Mouse (Mus musculus) yolk sac, embryonic 10.5 days (tissue): ENCODE measurements around the gene Sstr2.

Source experiments
- DNase-seq: peaks from one replicate; pipeline ENCODE4 v3.0.0-alpha.2; 2017; ENCODE audit warnings: low spot score

Gene Sstr2

DNA sequence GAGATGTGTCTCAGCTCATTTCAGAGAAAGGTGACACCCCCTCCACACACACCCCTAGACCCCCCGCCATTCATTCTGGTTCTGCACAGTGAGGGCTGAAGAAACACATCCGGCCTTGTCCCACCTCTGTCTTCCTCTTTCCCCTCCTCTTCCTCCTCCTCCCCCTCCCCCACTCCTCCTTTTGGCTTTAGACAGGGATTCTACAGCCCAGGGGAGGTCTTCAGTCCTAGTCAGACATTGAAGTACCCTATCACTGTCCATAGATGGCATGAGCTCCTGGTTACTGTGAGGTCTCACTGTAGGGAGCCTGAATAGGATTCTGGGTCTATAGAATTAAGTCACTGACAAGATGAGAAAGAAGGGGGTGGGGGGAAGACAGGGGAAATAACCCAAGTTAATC lies 1.9 kb downstream of the Sstr2 start:
- no peak for DNase-seq

DNA sequence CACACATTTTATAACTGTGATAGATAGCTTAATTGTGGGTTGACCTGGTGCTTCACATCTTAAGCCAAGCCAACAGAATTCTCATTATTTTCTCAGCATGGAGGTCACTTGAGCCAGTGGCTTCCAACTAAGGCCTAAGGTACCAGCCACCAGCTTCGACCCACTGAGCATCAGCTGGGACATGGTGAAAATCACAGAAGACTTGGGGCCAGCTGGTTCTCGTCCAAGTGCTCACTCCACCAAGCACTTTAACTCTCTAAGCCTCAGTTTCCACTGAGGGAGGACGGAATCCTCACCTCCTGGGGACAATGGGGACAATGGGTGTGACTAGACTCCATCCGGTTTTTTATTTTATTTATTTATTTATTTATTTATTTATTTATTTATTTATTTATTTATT lies 2.9 kb downstream of the Sstr2 start:
- no peak for DNase-seq

DNA sequence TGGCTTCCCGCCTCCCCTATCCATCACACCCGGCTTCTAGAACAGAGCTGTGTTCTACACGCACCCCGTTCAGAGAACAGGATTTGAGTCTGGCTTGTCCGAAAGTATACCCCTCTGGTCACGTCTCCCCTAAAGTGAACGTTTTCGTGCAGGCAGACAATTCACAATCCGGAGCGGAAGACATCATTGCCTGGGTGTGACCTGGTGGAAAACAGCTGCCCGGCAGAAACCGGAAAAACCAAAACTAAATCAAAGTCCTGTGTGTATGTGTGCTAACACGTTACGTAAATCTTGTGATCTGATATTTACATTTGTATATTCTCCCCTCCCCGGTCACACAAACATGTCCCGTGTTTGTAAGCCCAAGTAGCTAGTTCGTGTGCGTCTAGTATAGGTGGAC lies 6.3 kb downstream of the Sstr2 start:
- DNase-seq, result no peak

DNA sequence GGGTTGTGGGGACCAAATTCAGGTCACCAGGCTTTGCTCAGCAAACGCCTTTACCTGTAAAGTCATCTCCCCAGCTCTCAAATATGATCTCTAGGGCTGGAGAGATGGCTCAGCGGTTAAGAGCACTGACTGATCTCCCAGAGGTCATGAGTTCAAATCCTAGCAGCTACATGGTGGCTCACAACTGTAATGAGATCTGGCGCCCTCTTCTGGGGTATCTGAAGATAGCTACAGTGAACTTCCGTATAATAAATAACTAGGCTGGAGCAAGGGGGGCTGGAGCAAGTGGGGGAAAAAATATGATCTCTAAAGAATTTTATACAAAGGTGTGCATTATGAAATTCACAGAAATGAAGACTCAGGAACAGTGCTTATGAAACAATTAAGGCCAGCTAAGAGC lies 8.6 kb downstream of the Sstr2 start:
- DNase-seq, result no peak

DNA sequence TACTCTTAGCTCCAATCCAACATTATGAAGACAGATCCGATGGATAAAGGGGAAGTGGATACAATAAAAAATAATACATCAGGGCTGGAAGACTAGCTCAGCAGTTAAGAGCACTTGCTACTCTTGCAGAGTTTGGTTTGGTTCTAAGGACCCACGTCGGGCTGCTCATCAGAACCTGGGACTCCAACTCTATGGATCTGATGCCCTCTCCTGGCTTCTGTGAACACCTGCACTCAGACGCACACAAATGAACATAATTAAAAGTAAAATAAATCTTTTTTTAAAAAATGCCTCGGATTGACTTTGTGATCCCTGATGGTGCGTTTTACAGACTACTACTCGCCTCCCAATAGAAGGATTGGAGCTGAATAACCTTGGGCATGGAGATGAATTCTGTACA lies 11.5 kb downstream of the Sstr2 start:
- DNase-seq, result no peak

DNA sequence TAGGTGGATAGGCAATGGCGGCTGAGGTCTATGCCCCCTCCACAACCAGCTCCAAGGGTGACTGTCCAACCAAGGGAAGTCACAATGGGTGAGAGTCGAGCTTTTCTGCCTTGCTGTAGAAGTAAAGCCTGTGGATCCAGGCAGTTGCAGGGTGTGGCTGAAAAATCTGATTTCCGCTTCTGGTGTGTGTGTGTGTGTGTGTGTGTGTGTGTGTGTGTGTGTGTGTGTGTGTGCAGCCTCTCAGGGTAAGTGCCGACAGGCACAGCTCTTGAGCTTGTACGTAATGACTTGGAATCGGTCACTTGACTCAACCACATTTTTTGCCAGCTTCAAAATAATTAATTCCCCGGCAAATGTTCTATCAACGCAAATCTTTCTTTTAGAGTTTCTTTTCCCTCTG lies 12.2 kb downstream of the Sstr2 start:
- no peak for DNase-seq

DNA sequence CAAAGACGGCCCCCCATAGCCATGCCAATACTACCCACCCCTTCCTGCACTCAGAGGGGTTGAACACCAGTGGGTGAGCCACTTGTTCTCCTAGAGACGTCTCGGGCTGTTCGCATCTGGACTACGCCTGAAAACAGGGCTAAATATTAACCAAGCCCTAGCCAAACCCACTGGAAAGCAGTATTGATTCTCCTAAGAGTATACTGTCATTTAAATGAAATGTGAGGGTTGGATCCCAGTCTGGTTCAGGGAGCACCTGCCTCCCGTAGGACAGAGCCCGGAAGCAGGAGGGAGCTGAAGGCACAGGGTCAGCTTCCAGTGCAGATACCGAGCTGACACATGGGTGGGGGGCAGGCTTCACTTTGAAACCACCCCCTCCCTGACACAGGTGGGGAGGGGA lies 12.7 kb downstream of the Sstr2 start:
- peak; percentile 34 for DNase-seq

DNA sequence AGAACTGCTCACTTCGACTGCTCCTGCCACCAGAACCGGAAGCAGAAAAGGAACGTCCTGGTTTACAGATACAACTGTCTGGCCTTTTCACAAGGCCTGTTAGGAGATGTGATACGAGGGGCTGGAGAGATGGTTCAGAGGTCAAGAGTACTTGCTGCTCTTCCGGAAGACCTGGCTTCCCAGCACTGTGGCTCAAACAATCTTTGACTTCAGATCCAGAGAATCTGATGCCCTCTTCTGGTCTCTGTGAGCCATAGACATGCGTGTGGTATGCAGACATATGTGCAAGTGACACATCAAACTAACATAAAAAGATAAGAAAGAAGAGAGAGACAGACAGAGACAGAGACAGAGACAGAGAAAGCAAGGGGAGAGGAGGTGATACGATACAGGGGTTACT lies 13.2 kb downstream of the Sstr2 start:
- peak; percentile 40 for DNase-seq

DNA sequence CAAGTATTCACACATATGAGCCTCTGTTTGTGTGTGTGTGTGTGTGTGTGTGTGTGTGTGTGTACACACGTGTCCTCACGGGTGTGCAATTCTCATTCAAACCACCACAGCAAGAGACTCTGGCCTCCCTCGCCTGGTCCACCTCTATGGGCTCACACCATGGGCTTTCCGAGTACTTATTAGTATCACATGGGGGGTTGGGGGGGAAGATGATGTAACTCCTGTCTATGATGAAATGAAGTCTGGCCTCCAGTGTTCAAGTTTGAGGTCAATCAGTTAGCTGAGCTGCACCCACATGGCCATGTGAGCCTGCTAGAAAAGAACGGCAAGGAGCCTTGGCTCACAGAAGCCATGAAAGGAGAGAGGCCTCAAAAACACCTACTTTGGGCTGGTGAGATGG lies 14.3 kb downstream of the Sstr2 start:
- DNase-seq, result no peak

DNA sequence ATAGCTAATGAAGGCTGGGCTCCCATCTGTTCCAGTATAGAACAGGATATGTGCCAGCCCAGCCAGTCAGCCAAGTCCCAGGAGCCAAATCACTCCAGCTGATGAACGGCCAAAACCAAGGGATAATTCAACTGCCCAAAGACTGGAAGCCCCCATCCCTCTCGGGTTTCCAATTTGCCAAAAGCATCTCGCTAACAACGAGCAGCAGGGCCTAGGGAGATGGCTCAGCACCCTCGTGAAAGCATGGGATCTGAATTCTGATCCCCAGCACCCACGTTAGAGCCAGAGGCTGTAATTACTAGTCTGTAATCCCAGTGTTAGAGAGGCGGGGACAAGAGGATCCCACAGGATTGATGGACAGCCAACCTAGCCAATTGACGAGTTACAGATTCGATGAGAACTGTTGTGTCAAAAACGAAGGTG lies 15.6 kb downstream of the Sstr2 start:
- no peak for DNase-seq

DNA sequence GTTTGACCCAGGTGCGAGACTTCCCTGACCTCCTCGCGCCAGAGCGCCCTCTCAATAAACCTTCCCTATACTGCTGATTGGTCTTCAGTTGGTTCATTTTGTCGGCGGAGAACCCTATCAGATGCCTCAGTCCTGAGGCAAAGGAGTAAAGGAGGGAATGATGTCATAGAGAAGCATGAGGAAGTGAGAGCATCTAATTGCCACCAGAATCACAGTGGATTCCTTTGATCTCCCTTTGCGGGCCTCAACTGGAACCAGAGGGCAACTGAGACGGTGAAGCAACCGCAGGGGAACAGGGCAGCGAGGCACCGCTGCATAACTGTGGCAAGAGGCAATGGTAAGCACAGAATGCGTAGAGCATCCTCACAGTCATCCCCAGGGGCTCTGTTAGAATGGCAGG lies 19.5 kb downstream of the Sstr2 start:
- DNase-seq, result no peak

DNA sequence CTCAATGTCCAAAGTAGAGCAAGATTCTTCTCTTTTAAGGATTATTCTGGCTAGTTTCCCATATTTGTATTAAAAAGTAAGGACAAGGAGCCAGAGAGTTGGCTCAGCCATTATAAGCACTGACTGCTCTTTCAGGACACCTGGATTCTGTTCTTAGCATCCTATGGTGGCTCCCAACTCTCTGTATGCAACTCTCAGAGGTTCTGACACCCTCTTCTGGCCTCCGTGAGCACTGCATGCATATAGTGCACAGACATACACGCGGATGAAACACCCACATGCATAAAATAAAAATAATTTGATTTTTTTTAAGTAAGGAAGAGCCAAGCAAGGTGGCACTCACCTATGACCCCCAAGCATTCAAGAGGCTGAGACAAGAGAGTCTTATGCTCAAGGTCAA lies 26.0 kb downstream of the Sstr2 start:
- no peak for DNase-seq

DNA sequence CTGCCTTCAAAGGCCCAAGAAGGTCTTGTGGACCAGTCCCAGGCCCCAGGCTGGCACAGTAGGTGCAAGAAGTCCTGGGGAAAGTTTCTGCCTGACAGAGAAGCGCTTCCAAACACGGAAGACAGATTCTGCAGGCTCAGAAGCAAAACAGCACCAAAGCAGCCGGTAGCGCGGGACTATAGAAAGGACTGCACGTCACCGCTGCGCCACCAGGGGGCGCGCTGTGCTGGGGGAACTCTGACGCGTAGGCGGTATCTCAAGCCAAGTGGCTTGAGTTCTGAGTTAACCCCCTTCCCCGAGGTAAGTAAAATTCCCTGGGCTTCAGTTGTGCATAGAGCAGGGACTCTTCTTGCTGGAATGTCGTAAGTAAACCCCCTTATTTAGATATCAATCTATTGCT lies 29.0 kb downstream of the Sstr2 start:
- peak; percentile 75 for DNase-seq

DNA sequence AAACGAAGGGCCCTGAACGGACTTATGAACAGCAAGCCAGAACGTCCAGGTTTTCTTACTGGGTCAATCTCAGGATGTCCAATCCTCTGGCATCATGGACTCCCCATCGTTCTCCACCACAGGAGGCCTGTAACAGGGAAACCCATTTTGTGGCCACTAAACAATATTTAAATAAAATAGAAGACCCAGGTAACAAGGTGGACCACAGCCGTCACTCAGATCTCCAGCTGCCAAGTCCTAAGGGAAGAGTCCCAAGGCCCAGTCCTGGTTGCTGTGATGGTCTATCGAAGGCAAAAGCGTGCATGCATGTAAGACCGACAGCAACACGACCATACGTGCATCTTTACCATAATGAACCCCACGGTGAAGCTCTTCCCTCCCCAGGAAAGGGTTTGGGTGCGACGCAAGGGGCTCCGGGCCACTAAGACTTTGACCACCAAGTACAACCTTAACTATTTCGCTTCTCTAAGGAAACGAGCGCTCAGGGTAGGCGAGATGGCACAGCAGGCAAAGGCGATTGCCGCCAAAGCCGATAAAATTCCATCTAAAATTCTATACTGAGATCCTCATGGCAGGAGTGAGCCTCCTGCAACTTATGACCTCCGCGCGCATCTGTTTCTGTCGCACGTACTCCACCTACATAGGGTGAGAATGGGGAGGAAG lies 29.7 kb downstream of the Sstr2 start, which contains the start of gene Cog1:
Gene Cog1, plus strand, starts transcription at position 480 of the 663 bp plus-strand sequence.
- DNase-seq, result no peak

DNA sequence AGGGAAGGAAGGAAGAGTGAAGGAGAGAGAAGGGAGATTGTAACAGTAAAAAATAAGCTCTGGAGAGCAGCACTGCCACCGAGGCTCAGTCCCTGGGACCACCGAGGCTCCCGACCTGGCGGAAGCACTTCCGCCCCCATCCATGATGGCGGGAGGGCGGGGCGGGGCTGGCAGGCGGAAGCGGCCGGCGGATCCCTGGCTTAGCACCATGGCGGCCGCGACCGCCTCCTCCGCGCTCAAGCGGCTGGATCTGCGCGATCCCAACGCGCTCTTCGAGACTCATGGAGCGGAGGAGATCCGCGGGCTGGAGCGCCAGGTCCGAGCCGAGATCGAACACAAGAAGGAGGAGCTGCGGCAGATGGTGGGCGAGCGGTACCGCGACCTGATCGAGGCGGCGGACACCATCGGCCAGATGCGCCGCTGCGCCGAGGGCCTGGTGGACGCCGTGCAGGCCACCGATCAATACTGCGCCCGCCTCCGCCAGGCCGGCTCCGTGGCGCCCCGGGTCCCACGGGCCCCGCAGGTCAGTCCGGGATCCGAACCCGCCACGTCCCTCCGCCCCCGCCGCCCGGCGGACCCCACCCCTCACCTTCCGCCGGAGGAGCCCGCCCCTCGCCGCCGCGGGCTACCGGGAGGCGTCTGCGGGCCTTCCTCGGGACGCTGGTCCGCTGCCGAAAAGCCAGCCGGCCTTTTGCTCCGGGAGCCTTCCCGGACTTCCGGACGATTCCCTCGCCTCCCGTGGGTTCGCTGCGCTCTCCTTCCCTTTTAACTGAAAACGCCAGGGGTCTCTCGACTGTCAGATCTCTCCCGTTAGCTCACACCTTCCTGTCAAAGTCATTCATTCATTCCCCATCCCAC lies 30.4 kb downstream of the Sstr2 start, which contains the start of gene Slc39a11:
Gene Slc39a11, minus strand, starts transcription at position 727 of the 858 bp plus-strand sequence.
- DNase-seq, result peak; percentile 82

DNA sequence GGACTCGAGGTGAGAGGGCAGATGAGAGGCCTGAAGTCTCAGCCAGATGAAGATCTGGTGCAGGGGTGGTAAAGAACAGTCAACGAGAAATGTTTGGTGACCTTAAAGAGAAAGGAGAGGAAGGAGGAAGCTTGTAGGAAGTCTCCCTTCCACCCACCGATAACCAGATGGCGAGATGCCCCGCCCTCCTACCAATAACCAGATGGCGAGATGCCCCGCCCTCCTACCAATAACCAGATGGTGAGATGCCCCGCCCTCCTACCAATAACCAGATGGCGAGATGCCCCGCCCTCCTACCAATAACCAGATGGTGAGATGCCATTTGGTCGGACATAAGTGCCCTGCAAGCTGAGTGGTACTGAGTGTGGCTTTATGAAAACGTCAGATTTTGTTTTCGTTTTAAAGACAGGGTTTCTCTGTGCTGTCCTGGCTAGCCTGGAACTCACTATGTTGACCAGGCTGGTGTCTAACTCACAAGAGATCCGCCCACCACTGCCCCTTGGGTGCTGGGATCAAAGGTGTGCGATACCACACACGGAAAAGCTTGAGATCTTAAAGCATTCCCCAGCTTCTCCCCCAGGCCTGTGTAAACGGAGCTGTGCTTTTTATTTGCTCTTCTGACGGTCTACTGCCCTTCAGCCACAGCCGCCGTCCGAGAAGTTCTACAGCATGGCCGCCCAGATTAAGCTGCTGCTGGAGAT lies 32.2 kb downstream of the Sstr2 start:
- DNase-seq, result peak; percentile 60

DNA sequence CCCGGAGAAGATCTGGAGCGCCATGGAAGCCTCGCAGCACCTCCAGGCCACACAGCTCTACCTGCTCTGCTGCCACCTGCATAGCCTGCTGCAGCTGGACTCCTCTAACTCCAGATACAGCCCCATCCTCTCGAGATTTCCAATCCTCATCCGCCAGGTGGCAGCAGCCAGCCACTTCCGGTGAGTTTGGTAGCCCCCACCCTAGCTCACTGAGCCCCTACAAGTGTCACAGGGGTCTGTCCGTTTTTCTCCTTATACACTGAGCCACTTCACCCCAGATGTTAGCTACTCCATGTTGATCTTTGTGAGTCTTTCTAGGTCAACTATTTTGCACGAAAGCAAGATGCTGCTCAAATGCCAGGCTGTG lies 32.7 kb downstream of the Sstr2 start:
- DNase-seq, result no peak

DNA sequence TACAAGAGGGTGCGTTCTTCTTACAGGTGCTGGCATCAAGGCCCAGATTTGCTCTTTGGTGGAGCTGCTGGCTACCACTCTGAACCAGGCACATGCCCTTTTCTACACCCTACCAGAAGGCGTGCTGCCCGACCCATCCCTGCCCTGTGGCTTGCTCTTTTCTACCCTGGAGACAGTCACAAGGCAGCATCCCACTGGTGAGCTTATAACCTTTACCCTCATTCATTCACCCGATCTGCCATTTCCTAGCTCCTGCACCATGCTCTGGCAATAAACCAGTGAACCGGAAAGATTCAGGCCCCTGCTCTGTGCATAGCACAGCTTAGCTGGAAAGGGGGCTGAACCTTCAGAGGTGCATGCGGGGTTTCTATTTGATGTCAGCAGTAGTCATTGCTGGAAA lies 33.4 kb downstream of the Sstr2 start:
- no peak for DNase-seq

DNA sequence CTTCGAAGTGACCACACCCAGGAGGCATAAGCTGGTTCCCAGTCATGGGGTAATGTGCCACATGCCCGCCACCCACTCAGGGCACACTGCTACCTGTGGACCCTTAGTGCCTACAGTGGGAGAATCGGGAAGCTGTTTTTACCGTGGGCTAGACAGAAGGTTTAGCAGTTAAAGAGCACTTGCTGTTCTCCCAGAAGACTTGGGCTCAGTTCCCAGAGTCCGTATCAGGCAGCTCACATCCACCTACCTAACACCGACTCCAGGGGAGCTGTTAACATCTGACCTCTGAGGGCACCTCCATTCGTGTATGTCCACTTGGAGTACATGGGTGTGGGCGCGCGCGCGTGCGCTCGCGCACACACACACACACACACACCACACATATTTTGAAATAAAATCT lies 35.0 kb downstream of the Sstr2 start:
- DNase-seq, result no peak

DNA sequence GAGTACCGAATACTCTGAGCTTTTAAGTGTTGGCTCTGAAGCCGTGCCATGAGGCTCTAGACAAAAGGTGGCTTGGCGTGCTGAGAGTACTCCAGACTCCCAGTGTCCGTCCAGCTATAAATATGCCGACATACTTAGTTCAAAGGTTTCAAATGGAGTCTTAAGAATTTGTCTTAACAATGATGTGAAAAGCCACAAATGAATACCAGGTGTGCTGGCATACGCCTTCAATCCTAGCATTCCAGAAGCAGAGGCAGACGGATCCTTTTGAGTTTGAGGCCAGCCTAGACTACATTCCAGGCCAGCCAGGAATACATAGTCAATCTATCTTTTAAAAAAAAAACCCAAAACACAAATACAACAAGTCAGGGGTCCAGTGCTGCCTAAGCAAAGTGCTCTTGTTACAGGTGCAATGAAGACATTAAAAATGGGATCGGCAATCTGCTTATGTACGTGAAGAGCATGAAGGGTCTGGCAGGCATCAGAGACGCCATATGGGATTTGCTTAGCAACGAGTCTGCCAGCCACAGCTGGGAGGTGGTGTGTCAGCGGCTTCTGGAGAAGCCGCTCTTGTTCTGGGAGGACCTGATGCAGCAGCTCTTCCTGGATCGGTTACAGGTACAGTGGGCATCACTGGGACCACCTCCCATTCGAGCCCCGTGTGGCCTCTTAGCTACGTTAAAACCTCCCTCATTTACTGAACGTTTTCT lies 35.6 kb downstream of the Sstr2 start:
- no peak for DNase-seq

DNA sequence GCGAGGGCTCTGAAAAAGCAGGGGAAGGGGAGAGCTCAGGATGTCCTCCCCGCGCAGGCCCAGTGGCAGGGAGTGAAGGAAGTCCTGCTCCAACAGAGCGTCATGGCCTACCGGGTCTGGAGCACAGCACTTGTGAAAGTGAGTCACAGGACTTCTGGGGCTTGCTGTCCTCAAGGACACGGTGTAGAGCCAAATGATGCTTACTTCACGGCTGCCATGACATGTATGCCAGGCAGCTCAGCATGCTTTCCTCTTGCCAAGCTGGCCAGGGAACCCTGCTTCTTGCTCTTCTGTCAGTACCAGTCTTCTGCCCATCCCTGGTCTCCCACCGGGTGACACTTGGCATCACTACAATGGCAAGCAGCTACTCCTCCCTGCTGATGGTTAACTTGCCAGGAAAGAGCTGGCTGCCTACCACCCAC lies 37.4 kb downstream of the Sstr2 start:
- DNase-seq, result no peak

DNA sequence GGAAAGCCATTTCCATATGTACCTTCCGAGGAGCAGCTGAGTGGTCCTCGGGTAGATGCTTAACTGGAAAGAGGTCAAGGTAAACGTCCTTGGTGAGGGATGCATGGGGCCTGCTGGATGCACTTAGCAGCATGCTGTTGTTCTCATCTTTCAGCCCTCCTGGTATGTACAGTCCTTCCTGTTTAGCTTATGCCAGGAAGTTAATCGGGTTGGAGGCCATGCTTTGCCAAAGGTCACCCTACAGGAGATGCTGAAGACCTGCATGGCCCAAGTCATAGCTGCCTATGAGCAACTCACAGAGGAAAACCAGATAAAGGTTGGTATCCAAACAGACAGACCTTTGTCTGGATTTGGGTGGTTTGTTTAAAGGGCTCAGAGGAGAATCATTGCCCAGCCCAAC lies 38.1 kb downstream of the Sstr2 start:
- no peak for DNase-seq
